Mouse (Mus musculus) olfactory bulb, adult 2 months (tissue): ENCODE data around the gene Prune2.

Experiments
- CTCF ChIP-seq: fragments of 200-500 bp; IDR thresholded peaks from 2 replicates; pipeline ENCODE4 v1.5.1; 2012; ENCODE audit warnings: low read depth, mild to moderate bottlenecking, low read length, moderate library complexity; ENCODE audit not compliant: insufficient read depth
- POLR2A ChIP-seq: fragments of 200-500 bp; IDR thresholded peaks from 2 replicates; pipeline ENCODE4 v1.6.1; 2012; ENCODE audit warnings: mild to moderate bottlenecking, low read depth, low read length, moderate library complexity; ENCODE audit not compliant: insufficient read depth

DNA sequence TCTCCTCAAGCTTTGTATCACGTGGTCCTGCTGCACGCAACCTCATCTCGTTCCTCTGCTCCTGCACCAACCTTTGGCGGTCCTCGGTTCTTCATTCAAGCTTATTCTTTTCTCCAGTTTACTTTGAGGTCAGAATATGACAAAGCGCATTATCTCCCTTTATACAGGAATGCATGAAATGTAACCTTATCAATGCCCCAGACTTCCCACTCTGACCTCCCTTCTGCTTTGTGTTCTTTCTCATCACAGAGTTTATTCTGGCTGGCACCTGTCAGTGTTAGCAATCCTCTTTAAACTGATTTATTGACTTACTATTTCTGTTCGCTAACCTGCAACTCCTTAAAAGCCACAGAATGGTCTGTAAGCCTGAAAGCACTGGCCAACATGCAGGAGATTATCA lies 113.1 kb downstream of the Prune2 start:
- TF ChIP-seq CTCF = no peak
- no peak for TF ChIP-seq POLR2A
